Comparison of ENCODE assay signal across 7 mouse cellular contexts in genomic region chr2:172728240-172728821, GRCm38 (mm10).
A peak's percentile ranks its signal among the peaks of the same experiment; 100 is the strongest.
DNase-seq lines count a peak whose midpoint lies in the region; ATAC-seq lines count a peak whose summit lies in the region.

No protein-coding gene starts in this region.

- ATAC-seq in heart, embryonic 11.5 days (replicated peaks; ENCODE audit: insufficient number of reproducible peaks, low FRiP score, low TSS enrichment) = no peak

- peaks cover 16% of the 10 kb centered on the region for H3K4me1 ChIP-seq in heart, embryonic 11.5 days (ENCODE audit: control insufficient read depth, insufficient read depth, low read length)

- peak; percentile 8 for DNase-seq in right cerebral cortex, postnatal 14 days
- no peak for DNase-seq in right cerebral cortex, adult 18-20 months
- peak; percentile 94 for DNase-seq in embryo, embryonic 11 days
- peak; percentile 57 for DNase-seq in kidney, postnatal 10 days
- DNase-seq in lung, postnatal 4 days = peak; percentile 56 to 72
- peak; percentile 73 for DNase-seq in yolk sac, embryonic 10.5 days (ENCODE audit: low spot score)

- no peaks in the 10 kb centered on the region for H3K9me3 ChIP-seq in heart, embryonic 11.5 days (replicated peaks; ENCODE audit: control insufficient read depth, low read length)

- peak overlapping the region; percentile 55 for H3K4me3 ChIP-seq in heart, embryonic 11.5 days (ENCODE audit: low read depth, low read length)

- H3K4me2 ChIP-seq in heart, embryonic 11.5 days = peak overlapping the region; percentile 98

- H3K27ac ChIP-seq in heart, embryonic 11.5 days (ENCODE audit: low read depth, low read length) = no peak overlapping the region

- no peaks in the 10 kb centered on the region for H3K36me3 ChIP-seq in heart, embryonic 11.5 days (ENCODE audit: control insufficient read depth, insufficient read depth, low read length)

- WGBS in heart, embryonic 11.5 days (ENCODE audit: insufficient replicate concordance) = under 1% methylated on average over 52 of the region's 53 CpGs

- H3K9ac ChIP-seq in heart, embryonic 11.5 days (ENCODE audit: low read depth, low read length) = peak overlapping the region; percentile 39; the same call in 1 of the 2 replicates

- peaks cover 73% of the 10 kb centered on the region for H3K27me3 ChIP-seq in heart, embryonic 11.5 days (ENCODE audit: control insufficient read depth, insufficient read depth, low read length)
